Mouse (Mus musculus) cerebellum, adult 8-10 months (tissue): Measurements from ENCODE around the gene Pigm.

Experiments
- DNase-seq: peaks from one replicate; pipeline ENCODE4 v3.0.0; 2022

The Pigm gene

DNA sequence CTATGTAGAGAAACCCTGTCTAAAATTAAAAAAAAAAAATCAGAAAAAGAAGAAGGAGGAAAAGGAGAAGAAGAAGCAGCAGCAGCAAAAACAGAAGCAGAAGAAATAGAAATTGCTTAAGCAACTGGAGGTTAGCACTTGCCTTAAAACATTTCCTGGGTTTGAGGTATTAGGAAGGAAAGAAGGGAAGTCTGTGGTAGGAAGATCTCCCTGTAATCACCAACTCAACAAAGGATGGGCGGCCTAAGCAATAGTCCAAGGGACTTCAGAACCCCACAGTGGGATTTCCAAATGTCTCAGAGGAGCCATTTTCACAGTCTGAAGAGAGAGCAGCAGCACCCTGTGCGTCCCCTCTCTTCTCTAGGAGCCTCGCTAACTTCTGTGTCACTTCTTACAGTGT lies 23.9 kb upstream of the Pigm start:
- no peak for DNase-seq

DNA sequence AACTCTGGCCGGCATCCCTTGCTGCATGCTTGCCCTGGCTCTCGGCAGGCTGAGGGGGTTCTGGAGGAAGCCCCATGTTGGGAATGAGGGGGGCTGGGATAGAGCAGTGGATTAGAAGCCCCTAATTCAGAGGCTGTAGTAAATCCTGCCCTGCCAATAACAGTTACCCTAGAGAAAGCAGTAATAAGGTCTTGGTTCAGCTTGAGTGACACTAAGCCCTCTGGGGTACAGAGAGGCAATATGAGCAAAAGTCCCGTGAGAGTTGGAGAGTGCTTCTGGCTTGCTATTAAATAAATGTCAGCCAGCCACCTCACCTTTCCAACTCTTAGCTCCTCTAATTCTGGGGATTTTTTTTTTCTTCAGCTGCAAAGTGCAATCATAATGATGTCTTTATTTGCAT lies 21.0 kb upstream of the Pigm start:
- DNase-seq, result no peak

DNA sequence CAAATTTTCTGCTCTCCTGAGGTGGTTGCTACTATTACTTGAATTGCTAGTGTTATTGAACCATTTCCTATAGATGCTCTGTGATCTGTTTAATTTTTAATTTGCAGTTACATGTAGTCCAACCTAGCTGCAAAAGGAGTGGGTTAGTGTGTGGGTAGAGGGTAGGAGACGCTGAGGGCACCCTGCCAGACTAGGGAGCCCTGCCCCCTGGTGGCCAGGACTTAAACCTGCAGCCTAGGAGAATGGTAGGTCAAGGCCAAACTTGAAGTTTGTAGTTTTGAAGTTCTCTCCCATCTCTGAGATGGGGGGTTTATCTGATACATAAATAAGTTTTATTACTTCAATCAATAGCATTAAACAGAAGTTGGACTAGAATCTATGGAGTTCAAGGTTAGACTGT lies 18.8 kb upstream of the Pigm start:
- DNase-seq, result peak; percentile 81

DNA sequence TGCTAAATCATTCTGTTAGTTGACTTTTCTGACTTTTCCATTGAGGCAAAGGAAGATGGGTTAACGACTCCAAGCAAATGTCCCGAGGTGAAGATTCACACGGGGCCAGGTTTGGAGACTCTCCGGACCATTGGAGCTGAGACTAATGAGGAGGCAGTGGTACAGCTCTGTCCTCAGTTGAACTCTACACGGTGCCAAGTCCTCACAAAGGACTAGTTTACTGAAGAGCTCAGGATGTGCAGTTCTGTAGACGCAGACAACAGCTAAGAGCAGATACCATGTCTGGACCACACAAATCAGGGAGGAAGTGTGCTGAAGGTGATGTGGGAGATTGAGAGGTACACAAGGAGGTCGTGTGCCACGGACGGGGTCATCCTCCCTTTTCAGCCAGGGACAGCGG lies 18.0 kb upstream of the Pigm start:
- no peak for DNase-seq

DNA sequence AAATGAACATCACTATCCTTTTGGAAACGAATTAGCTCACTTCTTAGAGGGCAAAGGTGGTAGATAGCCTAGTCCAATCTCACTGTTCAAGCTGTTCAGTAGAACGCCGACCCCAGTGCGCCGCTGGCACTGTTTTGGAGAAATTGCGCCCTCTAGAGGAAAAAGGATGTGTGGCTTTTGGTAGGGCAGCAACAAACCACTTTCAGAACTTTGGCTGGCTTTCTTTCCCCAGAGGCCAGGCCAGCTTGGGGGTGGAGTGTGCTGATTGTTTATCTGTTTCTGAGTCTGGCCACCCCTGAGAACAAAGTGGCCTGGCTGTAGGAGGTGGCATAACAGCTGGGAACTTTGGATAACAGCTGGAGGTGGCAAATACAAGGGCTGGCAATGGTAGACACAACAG lies 11.7 kb upstream of the Pigm start:
- peak; percentile 43 for DNase-seq

DNA sequence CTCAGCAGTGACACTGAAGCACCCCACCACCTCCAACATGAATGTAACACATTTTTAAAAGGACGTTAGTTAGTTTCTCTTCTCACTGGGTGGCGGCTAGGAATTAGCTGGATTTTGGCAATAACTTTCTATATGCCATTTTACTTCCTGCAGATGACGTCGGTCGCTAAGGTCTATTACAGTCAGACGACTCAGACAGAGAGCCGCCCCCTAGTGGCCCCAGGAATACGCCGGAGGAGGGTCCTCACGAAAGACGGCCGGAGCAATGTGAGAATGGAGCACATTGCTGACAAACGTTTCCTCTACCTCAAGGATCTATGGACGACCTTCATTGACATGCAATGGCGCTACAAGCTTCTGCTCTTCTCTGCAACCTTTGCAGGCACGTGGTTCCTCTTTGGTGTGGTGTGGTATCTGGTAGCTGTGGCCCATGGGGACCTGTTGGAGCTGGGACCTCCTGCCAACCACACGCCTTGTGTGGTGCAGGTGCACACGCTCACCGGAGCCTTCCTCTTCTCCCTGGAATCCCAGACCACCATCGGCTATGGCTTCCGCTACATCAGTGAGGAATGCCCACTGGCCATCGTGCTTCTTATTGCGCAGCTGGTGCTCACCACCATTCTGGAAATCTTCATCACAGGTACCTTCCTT lies 7.5 kb upstream of the Pigm start:
- DNase-seq, result no peak

DNA sequence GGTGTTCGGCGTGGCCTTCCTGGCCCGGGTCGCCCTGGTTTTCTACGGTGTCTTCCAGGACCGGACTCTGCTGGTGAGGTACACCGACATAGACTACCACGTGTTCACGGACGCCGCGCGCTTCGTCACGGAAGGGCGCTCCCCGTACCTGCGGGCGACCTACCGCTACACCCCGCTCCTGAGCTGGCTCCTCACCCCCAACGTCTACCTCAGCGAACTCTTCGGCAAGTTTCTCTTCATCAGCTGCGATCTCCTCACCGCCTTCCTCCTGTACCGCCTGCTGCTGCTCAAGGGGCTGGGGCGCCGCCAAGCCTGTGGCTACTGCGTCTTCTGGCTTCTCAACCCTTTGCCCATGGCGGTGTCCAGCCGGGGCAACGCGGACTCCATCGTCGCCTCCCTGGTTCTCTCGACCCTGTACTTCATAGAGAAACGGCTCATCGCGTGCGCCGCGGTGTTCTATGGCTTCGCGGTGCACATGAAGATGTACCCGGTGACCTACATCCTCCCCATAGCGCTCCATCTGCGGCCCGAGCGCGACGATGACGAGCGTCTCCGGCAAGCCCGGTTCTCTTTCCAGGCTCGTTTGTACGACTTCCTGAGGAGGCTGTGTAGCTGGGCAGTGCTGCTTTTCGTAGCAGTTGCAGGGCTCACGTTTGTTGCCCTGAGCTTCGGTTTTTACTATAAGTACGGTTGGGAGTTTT lies 562 bp downstream of the Pigm start:
- no peak for DNase-seq

DNA sequence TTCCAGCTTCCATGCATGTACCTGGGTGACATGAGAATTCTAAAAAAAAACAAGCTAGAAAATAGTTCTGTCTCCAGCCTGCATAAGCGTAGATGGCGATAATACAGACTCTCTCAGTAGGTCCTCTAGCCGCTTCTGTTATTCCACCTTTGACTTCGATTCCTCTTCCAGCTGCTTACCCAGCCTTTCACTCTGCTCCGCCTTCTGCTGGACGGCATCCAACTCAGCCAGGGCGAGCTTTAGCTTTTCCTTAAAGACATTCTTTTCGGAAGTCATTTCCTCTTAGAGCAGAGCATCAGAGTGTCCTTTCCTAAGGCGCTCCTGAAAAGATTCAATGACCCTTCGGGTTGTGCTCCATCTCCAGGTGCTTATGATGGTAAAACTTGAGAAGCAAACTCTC lies 3.7 kb downstream of the Pigm start:
- no peak for DNase-seq

DNA sequence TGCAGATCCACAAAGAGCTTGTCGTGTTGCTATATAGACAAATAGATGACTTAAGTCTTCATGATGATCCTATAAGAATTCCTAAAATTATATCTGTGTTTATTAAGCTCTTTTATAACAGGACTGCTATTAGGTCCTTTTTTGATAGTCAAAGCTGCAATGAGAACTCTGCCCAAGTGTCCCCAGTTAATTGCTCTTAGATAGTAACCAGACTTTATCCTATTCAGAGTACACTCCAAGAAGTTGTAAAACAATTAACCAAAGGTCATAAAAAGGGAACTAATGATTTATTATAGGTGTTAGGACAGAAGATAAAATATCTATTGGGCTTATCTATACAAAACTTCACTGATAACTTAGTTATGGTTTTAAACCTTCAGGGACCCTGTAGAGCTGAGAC lies 5.7 kb downstream of the Pigm start:
- no peak for DNase-seq

DNA sequence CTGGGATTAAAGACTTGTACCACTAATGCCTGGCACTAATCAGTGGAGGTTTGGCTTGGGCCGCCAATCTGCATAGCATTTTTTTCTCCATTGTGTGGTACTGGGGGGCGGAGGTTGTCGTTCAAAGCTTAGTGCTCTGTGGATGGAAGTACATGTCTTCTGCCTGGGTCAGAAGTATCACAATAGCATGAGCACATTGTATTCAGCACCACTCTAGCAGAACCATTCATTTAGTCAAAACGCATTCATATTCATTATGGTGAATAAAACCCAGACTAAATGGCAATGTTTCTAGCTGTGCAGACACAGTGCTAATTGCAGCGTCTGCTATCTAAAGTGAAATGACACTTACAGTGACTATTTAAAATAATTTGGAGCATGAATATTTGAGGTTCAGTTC lies 10.9 kb downstream of the Pigm start:
- no peak for DNase-seq

DNA sequence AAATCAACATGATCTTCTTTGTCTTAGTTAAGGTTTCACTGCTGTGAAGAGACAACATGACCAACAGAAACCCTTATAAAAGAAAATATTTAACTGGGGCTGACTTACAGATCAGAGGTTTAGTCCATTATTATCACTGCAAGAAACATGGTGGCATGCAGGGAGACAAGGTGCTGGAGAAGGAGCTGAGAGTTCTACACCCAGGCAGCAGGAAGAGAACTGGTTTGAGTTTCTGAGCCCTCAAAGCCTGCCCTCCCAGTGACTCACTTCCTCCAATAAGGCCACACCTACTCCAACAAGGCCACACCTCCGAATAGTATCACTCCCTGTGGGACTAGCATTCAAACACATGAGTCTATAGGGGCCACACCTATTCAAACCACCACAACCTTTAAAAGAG lies 14.4 kb downstream of the Pigm start:
- no peak for DNase-seq

DNA sequence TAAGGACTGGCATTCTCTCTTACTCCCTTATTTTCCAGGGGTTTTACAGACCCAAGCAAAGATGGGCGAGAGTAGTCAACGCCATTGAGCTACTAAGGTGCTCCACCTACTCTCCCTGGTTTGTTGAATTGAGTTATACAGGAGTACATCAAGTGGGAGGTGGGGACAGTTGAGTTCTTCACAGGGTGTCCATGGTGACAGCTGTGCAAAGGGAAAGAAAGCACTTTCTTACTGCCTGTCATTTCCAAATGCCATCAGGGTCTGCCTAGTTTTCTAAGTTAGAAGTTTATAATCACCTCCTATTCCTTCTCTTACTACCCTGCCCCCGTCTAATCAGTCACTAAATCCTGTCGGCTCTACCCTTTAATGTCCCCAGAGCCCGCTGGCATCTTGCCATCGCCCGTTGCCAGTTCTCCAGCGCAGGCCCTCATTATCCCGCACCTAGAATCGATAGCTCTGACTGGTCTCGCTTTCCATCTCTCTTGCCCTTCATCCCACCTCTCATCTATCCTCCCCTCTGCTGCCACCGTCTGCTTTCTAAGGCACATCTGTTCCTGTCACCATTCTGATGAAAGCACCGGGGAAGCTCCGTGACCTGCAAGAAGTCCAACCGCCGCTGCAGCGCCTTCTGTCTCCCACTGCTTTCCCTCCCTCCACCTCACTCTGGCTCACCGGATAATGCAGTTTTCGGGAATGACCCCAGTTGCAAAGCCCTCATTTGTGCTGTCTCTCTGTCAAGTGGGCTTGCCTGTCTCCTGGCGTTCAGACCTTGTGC lies 15.6 kb downstream of the Pigm start:
- no peak for DNase-seq

DNA sequence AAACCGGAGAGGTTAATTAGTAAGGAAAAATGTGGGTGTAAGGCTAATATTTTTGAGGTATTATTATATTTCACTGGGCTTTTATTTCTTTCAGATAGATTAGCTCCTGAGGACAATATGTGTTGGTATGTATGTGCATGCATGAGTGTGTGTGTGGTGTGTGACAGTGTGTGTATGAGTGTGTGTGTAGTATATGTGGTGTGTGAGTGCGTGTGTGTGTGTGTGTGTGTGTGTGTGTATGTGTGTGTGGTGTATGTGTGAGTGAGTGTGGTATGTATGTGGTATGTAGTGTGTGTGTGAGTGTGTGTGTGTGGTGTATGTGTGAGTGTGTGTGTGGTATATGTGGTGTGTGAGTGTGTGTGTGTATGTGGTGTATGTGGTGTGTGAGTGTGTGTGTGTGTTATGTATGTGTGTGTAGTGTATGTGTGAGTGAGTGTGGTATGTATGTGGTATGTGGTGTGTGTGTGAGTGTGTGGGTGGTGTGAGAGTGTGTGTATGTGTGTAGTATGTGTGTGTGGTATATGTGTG lies 16.4 kb downstream of the Pigm start:
- no peak for DNase-seq

DNA sequence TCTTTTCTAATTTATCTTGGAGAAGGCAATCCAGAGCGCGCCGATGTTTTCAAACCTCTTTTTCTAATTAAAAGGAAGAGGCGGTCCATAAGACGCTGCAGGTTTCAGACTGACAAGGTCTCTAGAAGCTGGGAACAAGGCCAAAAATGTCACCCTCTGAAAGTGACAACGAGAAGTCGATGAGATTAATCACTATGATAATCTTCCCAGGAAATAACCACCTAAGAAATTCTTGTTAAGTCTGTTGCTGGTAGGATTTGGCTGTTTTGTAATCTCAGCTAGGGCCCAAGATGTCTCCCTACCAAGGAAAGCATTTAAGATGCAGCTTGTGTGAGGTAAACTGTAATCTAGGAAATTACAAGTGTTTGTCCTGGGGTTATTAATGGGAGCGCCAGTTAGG lies 17.4 kb downstream of the Pigm start:
- DNase-seq, result no peak

DNA sequence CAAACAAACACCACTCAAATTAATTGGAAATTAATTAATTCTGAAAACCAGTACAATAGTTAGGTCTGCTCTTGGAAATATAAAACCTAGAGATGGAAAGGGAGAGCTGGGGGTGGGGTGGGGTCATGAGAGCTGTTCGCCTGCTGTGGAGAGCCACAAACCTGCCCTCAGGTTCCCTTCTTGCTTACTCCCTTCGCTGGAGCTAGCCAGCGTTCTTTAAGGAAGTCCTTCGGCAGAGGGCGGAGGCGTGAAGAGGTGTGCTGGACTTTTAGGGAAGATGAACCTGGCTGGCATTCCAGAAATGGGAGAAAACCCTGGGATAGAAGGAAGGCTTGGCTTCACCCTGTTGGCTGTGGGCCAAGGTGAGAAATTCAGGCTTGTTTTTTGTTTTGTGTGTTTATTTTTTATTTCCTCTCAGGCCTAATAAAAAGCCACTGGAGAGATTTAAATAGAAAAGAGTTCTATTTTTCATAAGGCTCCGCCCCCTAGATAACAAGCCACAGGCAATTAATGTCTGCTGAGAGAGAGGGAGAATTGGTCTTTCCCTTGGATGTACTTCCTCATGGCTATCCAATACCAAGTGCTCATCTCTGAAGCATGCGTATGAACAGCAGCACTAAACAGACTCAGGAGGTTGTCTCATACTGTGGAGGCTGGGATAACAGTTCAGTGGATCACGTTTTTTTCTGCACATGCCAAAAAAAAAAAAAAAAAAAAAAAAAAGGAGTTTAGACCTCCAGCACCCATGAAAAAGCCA lies 20.8 kb downstream of the Pigm start:
- no peak for DNase-seq

DNA sequence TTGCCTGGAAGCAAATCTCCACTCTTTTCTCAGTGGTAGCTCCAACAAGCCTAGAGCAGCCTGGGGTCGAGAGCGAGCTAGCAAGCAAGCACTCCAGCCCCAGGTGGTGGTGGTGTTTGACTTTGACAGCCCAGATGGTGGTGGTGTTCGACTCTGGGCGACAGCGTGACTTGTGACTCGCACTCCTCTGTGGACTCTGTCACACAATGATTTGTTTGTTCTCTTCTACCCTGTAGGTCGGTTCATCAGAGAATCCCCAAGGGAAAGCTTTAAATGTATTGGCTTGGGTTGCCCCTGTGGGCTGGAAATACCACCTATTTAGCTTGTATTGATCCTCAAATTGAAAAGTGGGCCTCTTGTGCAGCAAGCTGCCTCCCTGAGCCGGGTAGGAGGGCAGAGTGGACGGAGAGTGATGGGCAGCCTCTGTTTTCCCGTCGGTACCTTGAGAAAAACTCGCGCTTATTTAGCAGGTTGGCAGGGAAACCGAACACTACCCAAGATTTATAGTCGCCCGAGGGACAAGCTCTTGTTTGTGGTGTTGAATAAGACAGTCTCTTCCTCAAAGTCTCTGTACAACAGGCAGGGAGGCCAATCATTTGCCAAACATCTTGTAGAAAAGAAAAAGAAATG lies 29.8 kb downstream of the Pigm start:
- no peak for DNase-seq

DNA sequence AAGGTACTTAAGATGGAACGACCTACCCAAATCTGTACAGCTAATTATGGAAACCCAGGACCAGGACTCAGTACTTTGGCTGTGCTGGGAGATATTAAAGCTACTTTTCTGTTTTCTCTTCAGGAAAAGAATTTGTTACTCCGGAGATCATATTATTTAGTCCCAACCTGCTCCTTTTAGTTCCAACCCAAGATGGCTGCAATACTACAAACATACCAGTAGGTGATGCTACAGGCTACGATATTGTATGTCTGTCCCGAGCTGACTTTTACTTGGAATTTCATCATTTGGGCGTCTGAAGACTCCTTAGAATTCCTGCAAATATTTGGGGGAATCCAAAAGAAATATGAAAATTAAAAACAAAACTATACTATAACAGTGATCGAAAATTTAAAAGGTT lies 32.6 kb downstream of the Pigm start:
- peak; percentile 24 for DNase-seq

DNA sequence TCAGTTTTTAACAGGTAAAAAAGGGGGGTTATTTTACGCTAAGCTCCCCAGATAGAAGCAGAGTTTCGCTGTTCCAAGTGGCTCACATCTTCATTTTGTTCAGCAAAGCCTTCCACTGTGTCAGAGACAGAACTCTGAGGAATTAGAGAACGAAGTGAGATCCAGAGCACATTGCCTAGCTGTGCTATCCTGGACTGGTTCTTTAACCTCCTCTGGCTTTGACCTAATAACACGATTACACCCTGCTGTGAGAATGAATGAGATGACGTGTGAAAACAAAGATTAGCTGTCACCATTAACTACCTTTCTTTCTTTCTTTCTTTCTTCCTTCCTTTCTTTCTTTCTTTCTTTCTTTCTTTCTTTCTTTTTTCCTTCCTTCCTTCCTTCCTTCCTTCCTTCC lies 33.1 kb downstream of the Pigm start:
- DNase-seq, result no peak

DNA sequence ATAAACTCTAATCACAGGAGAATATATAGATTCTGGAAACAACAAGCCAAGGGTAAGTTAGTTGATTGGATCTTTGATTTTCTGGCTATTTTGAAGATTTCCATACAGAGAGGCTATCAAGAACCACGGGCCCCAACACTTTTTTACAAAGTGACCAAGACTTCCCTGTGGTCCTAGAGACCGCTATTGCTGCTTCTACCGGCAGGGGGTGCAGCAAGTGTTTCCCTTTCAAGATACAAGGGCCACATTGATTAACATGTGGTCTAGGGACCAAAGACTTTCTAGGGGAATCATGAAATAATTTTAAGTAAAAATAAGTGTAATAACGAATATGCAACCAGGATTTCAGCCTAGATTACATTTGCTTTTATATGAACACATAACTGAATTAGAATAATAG lies 34.5 kb downstream of the Pigm start:
- DNase-seq, result peak; percentile 8

DNA sequence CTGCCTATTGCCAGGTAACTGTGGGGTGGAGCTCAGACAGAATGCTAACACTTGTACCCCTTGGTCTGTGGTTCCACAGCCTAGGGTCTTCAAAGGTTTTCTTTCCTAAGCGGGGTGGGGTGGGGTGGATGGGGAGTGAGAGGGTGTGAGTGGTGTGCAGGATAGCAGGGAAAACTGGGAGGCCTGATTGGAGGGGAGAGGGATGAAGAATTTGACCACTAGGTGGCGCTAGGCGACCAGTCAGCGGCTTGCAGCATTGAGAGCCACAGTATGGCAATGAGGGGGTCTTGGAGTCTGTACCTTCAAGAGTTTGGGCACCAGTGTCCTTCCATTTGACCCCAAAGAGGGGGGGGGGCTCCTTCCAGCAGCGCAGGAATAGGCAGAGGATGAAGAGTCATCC lies 35.9 kb downstream of the Pigm start:
- DNase-seq, result peak; percentile 56

DNA sequence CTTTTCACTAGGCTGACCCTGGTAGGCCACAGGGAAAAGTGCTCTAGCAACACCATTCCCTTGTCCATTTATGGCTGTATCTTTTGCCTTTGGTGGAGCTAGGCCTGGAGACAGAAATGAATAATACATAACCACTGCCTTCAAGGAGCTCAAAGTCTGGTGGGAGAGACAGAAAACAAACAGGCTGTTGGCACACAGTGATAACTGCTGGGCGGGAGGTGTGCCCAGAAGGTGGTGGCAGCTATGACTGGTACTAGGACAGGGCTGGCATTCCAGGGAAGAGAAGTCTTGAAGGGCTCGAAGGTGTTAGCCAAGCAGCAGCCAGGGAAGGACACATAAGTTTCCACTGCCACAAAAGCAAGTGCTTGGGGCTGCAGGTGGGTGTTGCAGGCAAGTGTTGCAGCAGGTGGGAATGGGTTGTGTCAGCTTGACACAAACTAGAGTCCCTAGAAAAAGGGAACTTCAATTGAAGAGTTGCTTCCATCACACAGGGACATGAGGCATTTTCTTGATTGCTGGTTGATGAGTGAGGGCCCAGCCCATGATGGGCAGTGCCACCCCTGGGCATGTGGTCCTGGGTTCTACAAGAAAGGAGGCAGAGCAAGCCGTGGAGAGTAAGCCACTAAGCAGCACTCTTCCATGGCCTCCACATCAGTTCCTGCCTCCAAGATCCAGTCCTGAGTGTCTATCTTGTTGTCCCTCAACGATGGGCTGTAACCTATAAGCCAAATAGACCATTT lies 37.3 kb downstream of the Pigm start:
- DNase-seq, result no peak

DNA sequence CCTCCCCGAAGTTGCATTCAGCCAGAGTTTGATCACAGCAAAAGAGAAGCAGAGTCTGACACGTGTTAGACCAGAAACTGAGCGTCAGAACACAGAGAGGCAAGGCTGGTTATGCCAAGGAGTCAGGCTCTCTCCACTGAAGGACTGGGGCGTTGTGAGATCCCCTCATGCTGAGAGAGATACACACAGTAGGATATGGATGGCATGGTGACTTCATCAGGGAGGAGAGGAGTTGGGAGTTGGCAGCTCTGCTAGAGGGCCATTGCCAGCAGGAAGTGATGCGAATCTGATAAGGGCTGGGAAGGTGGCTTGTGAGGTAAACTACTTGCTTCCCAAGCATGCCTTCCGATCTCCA lies 37.9 kb downstream of the Pigm start:
- DNase-seq, result no peak
